ENCODE assay signal across 20 mouse cellular contexts in the genomic region with DNA sequence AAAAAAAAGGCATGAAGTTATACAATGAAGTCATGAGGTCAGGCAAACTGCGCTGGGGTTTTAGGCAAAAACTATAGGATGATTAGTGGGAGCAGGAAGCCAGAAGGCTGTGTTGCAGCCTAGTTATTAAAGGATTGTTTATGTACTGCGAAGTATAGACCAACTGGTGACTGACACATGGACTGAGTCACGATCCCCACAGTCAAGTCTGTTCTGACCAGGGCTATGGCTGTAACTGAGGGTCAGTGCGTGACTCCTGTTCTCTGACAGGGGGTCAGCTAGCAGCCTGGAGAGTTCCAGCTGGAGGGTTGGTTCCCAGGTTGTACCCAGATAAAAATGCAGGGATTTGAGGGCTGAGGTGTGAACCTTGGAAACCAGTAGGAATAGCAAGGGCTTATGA.
"Had no signal": no experiment of that assay in that cellular context is flagged by ENCODE, and none has a peak within 500 bp of the region (broad histone marks: within the 10 kb centered on the region; RNA-seq: fewer than 3 reads in every experiment).

No protein-coding gene starts in this region.

- H3K9ac ChIP-seq: liver, embryonic 12.5 days; liver, embryonic 14.5 days; midbrain, embryonic 12.5 days; neural tube, embryonic 13.5 days; neural tube, embryonic 15.5 days had no signal

- H3K4me3 ChIP-seq: liver, embryonic 12.5 days; midbrain, embryonic 10.5 days; midbrain, embryonic 12.5 days; myocyte; neural tube, embryonic 13.5 days; neural tube, embryonic 15.5 days had no signal

- ATAC-seq: liver, embryonic 12.5 days; midbrain, embryonic 16.5 days had no signal

- H3K4me1 ChIP-seq: liver, embryonic 12.5 days; midbrain, embryonic 12.5 days; neural tube, embryonic 13.5 days; neural tube, embryonic 15.5 days had no signal

- H3K9me3 ChIP-seq: liver, embryonic 12.5 days; midbrain, embryonic 10.5 days; midbrain, embryonic 12.5 days; neural tube, embryonic 13.5 days; neural tube, embryonic 15.5 days had no signal

- H3K27ac ChIP-seq: liver, embryonic 12.5 days; liver, embryonic 14.5 days; midbrain, embryonic 10.5 days; midbrain, embryonic 12.5 days; neural tube, embryonic 13.5 days; neural tube, embryonic 15.5 days had no signal

- H3K36me3 ChIP-seq: liver, embryonic 12.5 days; midbrain, embryonic 10.5 days; midbrain, embryonic 12.5 days; neural tube, embryonic 13.5 days; neural tube, embryonic 15.5 days had no signal

- H3K4me2 ChIP-seq: liver, embryonic 12.5 days; midbrain, embryonic 12.5 days; neural tube, embryonic 13.5 days; neural tube, embryonic 15.5 days had no signal

- DNase-seq: lung, adult 18-20 months; lung, postnatal 10 days; lung, postnatal 4 days; midbrain, embryonic 14.5 days; retina, postnatal 1 day; right cerebral cortex, adult 18-20 months; right cerebral cortex, postnatal 25 days; right cerebral cortex, postnatal 4 days; spleen, adult 18-20 months; thymus, adult 18-20 months; thymus, postnatal 14 days; thymus, postnatal 36 days had no signal

- H3K27me3 ChIP-seq: liver, embryonic 12.5 days; midbrain, embryonic 12.5 days; neural tube, embryonic 13.5 days; neural tube, embryonic 15.5 days had no signal
